Mouse (Mus musculus) limb, embryonic 11.5 days (tissue): ENCODE measurements around the gene Sdf4. TPM values are rescaled to one million over a fixed set of nuclear protein-coding genes. Genes with fewer than 3 reads are reported as not detected.
A peak's percentile ranks its signal among the peaks of the same experiment; 100 is the strongest.

Experiments
- ATAC-seq: fragments of 200-750 bp; cut with Nextera tagmentation; 2 replicates; pipeline ENCODE4 v1.8.0; 2017; ENCODE audit warnings: low read depth; ENCODE audit not compliant: insufficient number of reproducible peaks, low FRiP score, low TSS enrichment
- DNase-seq: peaks from one replicate; pipeline ENCODE4 v3.0.0-alpha.2; 2015; ENCODE audit warnings: low spot score
- H3K27ac ChIP-seq: fragments of 300-500 bp; sonication (generic); replicated peaks from 2 replicates; pipeline ENCODE4 v1.5.1; 2014; ENCODE audit warnings: low read depth, mild to moderate bottlenecking, low read length
- H3K27me3 ChIP-seq: fragments of 300-500 bp; sonication (generic); 2 replicates; pipeline ENCODE4 v1.6.1; 2014; ENCODE audit warnings: mild to moderate bottlenecking, low read length, mixed read lengths; ENCODE audit not compliant: control insufficient read depth, insufficient read depth
- H3K36me3 ChIP-seq: fragments of 300-500 bp; sonication (generic); 2 replicates; pipeline ENCODE4 v1.6.1; 2014; ENCODE audit warnings: mild to moderate bottlenecking, low read length, moderate library complexity, mixed read lengths; ENCODE audit not compliant: control insufficient read depth, insufficient read depth
- H3K4me1 ChIP-seq: fragments of 300-500 bp; sonication (generic); 2 replicates; pipeline ENCODE4 v1.6.1; 2014; ENCODE audit warnings: low read length, mixed read lengths; ENCODE audit not compliant: control insufficient read depth, insufficient read depth
- H3K4me2 ChIP-seq: fragments of 300-500 bp; sonication (generic); 2 replicates; pipeline ENCODE4 v1.6.1; 2014; ENCODE audit warnings: low read depth, mild to moderate bottlenecking, moderate library complexity; ENCODE audit not compliant: severe bottlenecking
- H3K4me3 ChIP-seq: fragments of 300-500 bp; sonication (generic); 2 replicates; pipeline ENCODE4 v1.5.1; 2014; ENCODE audit warnings: low read depth, low read length
- H3K9ac ChIP-seq: fragments of 300-500 bp; sonication (generic); 2 replicates; pipeline ENCODE4 v1.6.1; 2014; ENCODE audit warnings: mild to moderate bottlenecking, low read length
- H3K9me3 ChIP-seq: fragments of 300-500 bp; sonication (generic); 2 replicates; pipeline ENCODE4 v1.6.1; 2016; ENCODE audit warnings: low read length; ENCODE audit not compliant: control insufficient read depth
- WGBS: fragments of 180-500 bp; shearing (Covaris S2); extraction: QIAGEN DNeasy Blood & Tissue Kit; methylation state at CpG from one replicate; pipeline ENCODE4 v1.1.7; 2014; 5-methylcytosine and 5-hydroxymethylcytosine counted together
- polyA plus RNA-seq: library from polyadenylated mRNA; unstranded; fragments of >200 nt; fragmentation: Nextera tagmentation; extraction: Ambion mirVana; gene quantifications from 2 replicates; pipeline ENCODE4 v1.2.1, GENCODE M21; 2014

Sdf4 gene
- 131 and 142 TPM in 2 replicates for polyA plus RNA-seq

DNA sequence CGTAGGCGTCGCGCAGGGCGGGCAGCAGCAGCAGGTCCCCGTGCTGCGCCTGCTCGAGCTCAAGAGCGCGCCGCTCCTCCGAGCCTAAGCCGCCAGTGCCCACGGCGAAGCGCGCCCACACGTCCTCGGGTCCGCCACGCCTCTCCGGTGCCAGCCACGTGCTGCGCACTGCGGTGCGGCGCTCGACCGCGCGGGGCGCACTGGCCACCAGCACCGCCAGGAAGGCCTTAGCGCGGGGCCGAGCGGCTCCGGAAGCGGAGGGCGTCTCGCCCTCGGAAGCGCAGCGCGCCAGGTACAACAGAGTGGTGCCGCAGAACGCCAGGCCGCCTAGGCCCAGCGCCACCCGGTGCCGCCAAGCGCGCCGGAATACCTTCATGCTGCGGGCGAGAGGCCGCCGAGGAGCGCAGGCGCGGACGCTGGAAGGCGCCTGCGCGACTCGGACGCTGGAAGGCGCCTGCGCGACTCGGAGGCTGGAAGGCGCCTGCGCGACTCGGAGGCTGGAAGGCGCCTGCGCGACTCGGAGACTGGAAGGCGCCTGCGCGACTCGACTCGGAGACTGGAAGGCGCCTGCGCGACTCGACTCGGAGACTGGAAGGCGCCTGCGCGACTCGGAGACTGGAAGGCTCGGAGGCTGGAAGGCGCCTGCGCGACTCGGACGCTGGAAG, at the start of gene Sdf4, which contains the start of gene B3galt6:
Gene Sdf4, plus strand, starts transcription at position 632 of the 665 bp plus-strand sequence.
Gene B3galt6, minus strand, starts transcription at position 409 of the 665 bp plus-strand sequence.
- Histone ChIP-seq H3K4me3 (peak within 1 kb of the TSS; percentile 93), H3K9me3 (no peaks in the 10 kb centered on the region), H3K27me3 (no peaks in the 10 kb centered on the region), H3K27ac (peak within 1 kb of the TSS; percentile 89), H3K4me2 (peak within 1 kb of the TSS; percentile 93), H3K9ac (peak within 1 kb of the TSS; percentile 90), H3K4me1 (peaks cover 13% of the 10 kb centered on the region; the same call in 1 of the 2 replicates), H3K36me3 (peaks cover under 1% of the 10 kb centered on the region; the same call in 1 of the 2 replicates)
- under 1% methylated on average over 94 of the region's 99 CpGs for WGBS
- DNase-seq: peak; percentile 84
- peak; percentile 72 for ATAC-seq

GRCm38 (mm10) chr4:155943049-155943452, 49.6 kb upstream of the Sdf4 start:
- peak overlapping the region; percentile 63 for H3K27ac ChIP-seq
- WGBS: under 1% methylated on average over 17 of the region's 17 CpGs

DNA sequence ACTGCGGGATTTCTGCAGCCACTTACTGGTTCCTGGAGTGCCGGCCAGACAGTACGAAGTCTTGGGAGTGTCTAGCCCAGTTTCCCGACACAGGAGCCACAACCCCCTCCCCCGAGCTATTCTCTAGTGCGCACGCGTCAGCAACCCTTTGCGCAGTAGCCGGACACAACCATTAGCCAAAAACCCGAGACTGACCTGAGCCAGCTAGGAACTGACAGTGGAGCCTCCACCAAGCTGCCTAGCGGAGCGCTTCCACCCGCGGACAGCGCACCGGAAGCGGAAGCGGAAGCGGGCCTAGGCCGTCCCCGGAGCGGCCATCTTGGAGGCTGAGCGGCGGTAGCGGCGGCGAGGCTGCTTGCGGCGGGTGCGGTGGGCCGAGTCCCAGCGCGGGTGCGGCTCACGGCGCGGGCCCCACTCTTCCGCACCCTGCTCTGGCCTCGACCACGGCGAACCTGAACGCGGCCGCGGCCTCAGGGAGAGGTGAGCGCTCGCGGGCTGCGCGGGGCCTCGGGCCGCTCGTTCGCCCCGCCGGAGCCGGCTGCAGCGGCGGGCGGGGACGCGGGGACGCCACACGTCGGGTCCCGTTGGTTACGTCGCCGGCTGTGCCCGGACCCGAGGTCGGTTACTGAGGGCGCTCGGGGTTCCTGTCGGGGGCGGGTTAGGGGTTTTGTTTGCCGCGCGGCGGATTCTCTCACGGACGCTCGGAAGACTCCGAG, 49.0 kb upstream of the Sdf4 start, which contains the start of gene Ube2j2:
Gene Ube2j2, plus strand, starts transcription at position 298 of the 716 bp plus-strand sequence.
- H3K4me3 ChIP-seq: peak within 1 kb of the TSS; percentile 89
- WGBS: under 1% methylated on average over 85 of the region's 85 CpGs
- H3K4me1 ChIP-seq: peaks cover 7% of the 10 kb centered on the region
- peaks cover 7% of the 10 kb centered on the region; the same call in 1 of the 2 replicates for H3K36me3 ChIP-seq
- H3K27ac ChIP-seq: peak within 1 kb of the TSS; percentile 63
- peak within 1 kb of the TSS; percentile 94 for H3K4me2 ChIP-seq
- peak; percentile 98 for DNase-seq
- H3K9ac ChIP-seq: peak within 1 kb of the TSS; percentile 93
- H3K9me3 ChIP-seq: no peaks in the 10 kb centered on the region
- peak; percentile 94 for ATAC-seq
- no peaks in the 10 kb centered on the region for H3K27me3 ChIP-seq

More at GRCm38 (mm10) chr4:155943049-155943452, 49.6 kb upstream of the Sdf4 start:
- no peaks in the 10 kb centered on the region for H3K27me3 ChIP-seq
- H3K9me3 ChIP-seq: no peaks in the 10 kb centered on the region
- peak; percentile 49 for ATAC-seq
- H3K4me2 ChIP-seq: peak overlapping the region; percentile 70
- peak overlapping the region; percentile 74 for H3K9ac ChIP-seq
- no peak for DNase-seq
- peak overlapping the region; percentile 89 for H3K4me3 ChIP-seq
- peaks cover 7% of the 10 kb centered on the region for H3K4me1 ChIP-seq
- H3K36me3 ChIP-seq: peaks cover 7% of the 10 kb centered on the region; the same call in 1 of the 2 replicates

GRCm38 (mm10) chr4:155944271-155944670, 48.4 kb upstream of the Sdf4 start:
- peak; percentile 28 for DNase-seq

DNA sequence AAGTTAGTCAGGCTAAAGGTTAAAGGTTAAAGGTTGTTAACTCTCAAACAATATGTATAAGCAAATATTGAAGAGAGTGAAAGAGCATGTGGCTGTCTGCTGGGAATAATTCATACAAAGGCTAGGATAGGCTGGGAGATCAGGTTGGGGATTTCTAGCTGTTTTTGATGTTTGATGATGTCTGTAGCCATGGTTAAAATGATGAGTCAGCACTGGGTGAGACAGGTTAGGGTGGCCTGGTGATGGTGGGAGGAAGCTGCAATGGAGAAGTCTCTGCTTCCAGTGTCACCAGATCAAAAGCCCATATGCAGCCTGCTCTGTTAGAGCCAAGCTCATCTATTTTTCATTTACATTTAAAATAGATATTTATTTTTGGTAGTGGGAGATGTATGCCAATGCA, 45.6 kb upstream of the Sdf4 start:
- Histone ChIP-seq H3K27ac (no peak overlapping the region), H3K9me3 (no peaks in the 10 kb centered on the region), H3K4me3 (no peak overlapping the region), H3K36me3 (peaks cover 30% of the 10 kb centered on the region; the same call in 1 of the 2 replicates), H3K4me2 (no peak overlapping the region), H3K4me1 (peaks cover 7% of the 10 kb centered on the region), H3K9ac (no peak overlapping the region), H3K27me3 (no peaks in the 10 kb centered on the region)
- ATAC-seq (no peak), DNase-seq (no peak)

More at GRCm38 (mm10) chr4:155944271-155944670, 48.4 kb upstream of the Sdf4 start:
- ATAC-seq: no peak
- Histone ChIP-seq H3K4me1 (peaks cover 7% of the 10 kb centered on the region), H3K4me3 (peak overlapping the region; percentile 89), H3K9me3 (no peaks in the 10 kb centered on the region), H3K27ac (no peak overlapping the region), H3K36me3 (peaks cover 11% of the 10 kb centered on the region; the same call in 1 of the 2 replicates), H3K27me3 (no peaks in the 10 kb centered on the region), H3K4me2 (peak overlapping the region; percentile 94), H3K9ac (peak overlapping the region; percentile 93)
- WGBS: 0% methylated on average over 17 of the region's 17 CpGs

DNA sequence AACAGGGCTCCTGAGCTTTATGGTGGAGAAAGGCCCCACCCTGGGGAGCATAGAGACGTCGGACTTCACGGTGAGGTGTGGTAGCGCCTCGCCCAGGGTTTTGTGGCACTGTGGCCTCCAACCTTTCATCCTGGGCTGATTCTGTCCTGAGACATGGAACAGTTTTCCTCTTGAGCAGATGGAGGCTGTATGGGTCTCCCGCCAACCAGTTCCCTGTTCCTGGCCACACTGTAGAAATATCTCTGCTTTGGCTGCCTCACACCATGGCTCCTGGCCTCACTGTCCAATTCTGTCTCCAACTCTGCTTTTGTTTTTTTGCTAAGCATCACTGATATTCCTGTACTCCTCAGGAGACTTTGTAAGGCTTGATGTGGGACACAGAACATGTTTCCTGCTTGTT, 37.2 kb upstream of the Sdf4 start:
- H3K4me2 ChIP-seq: no peak overlapping the region
- ATAC-seq (no peak), DNase-seq (no peak)
- no peaks in the 10 kb centered on the region for H3K9me3 ChIP-seq
- H3K27me3 ChIP-seq: no peaks in the 10 kb centered on the region
- H3K27ac ChIP-seq: no peak overlapping the region
- H3K4me1 ChIP-seq: no peaks in the 10 kb centered on the region
- H3K4me3 ChIP-seq: no peak overlapping the region
- 93% methylated on average over 6 of the region's 6 CpGs for WGBS
- H3K9ac ChIP-seq: no peak overlapping the region
- peaks cover 25% of the 10 kb centered on the region; the same call in 1 of the 2 replicates for H3K36me3 ChIP-seq

GRCm38 (mm10) chr4:155959275-155959674, 33.4 kb upstream of the Sdf4 start:
- Histone ChIP-seq H3K36me3 (peaks cover 11% of the 10 kb centered on the region; the same call in 1 of the 2 replicates), H3K9ac (no peak overlapping the region), H3K27ac (no peak overlapping the region), H3K9me3 (no peaks in the 10 kb centered on the region), H3K27me3 (no peaks in the 10 kb centered on the region), H3K4me2 (no peak overlapping the region), H3K4me3 (no peak overlapping the region), H3K4me1 (peaks cover 13% of the 10 kb centered on the region)
- peak; percentile 87 for DNase-seq
- 11% methylated on average over 5 of the region's 5 CpGs for WGBS
- ATAC-seq: no peak
